Mouse (Mus musculus) neural tube, embryonic 14.5 days (tissue): ENCODE measurements around the gene Ppp5c. TPM values are rescaled to one million over a fixed set of nuclear protein-coding genes. Genes with fewer than 3 reads are reported as not detected.

Source experiments
- ATAC-seq: fragments of 200-750 bp; cut with Nextera tagmentation; 2 replicates; pipeline ENCODE4 v1.8.0; 2017; ENCODE audit warnings: low read depth, mild to moderate bottlenecking, moderate TSS enrichment, moderate library complexity
- H3K27ac ChIP-seq: fragments of 300-500 bp; sonication (generic); 2 replicates; pipeline ENCODE4 v1.5.1; 2014; ENCODE audit warnings: low read depth, mild to moderate bottlenecking, control low read depth, low read length, moderate library complexity, mixed read lengths
- H3K27me3 ChIP-seq: fragments of 300-500 bp; sonication (generic); 2 replicates; pipeline ENCODE4 v1.6.1; 2014; ENCODE audit warnings: low read length; ENCODE audit not compliant: control insufficient read depth, insufficient read depth
- H3K36me3 ChIP-seq: fragments of 300-500 bp; sonication (generic); 2 replicates; pipeline ENCODE4 v1.6.1; 2014; ENCODE audit warnings: low read length, mixed read lengths; ENCODE audit not compliant: control insufficient read depth, insufficient read depth
- H3K4me1 ChIP-seq: fragments of 300-500 bp; sonication (generic); 2 replicates; pipeline ENCODE4 v1.6.1; 2014; ENCODE audit warnings: low read length; ENCODE audit not compliant: control insufficient read depth, insufficient read depth
- H3K4me2 ChIP-seq: fragments of 300-500 bp; sonication (generic); 2 replicates; pipeline ENCODE4 v1.6.1; 2014; ENCODE audit warnings: mild to moderate bottlenecking, low read depth, low read length, control low read depth
- H3K4me3 ChIP-seq: fragments of 300-500 bp; sonication (generic); 2 replicates; pipeline ENCODE4 v1.5.1; 2014; ENCODE audit warnings: low read depth, low read length, control low read depth, mixed read lengths
- H3K9ac ChIP-seq: fragments of 300-500 bp; sonication (generic); replicated peaks from 2 replicates; pipeline ENCODE4 v1.6.1; 2014; ENCODE audit warnings: low read depth, mild to moderate bottlenecking, control low read depth, low read length, mixed read lengths
- H3K9me3 ChIP-seq: fragments of 300-500 bp; sonication (generic); 2 replicates; pipeline ENCODE4 v1.6.1; 2016; ENCODE audit warnings: low read length; ENCODE audit not compliant: control insufficient read depth
- WGBS: fragments of 180-500 bp; shearing (Covaris S2); extraction: QIAGEN DNeasy Blood & Tissue Kit; methylation state at CpG from one replicate; pipeline ENCODE4 v1.1.7; 2014; 5-methylcytosine and 5-hydroxymethylcytosine counted together
- polyA plus RNA-seq: library from polyadenylated mRNA; unstranded; fragments of >200 nt; fragmentation: Nextera tagmentation; extraction: Ambion mirVana; gene quantifications from 2 replicates; pipeline ENCODE4 v1.2.1, GENCODE M21; 2014

The Ppp5c gene
- polyA plus RNA-seq, 1 experiment from 2014 or later, result 121 TPM

DNA sequence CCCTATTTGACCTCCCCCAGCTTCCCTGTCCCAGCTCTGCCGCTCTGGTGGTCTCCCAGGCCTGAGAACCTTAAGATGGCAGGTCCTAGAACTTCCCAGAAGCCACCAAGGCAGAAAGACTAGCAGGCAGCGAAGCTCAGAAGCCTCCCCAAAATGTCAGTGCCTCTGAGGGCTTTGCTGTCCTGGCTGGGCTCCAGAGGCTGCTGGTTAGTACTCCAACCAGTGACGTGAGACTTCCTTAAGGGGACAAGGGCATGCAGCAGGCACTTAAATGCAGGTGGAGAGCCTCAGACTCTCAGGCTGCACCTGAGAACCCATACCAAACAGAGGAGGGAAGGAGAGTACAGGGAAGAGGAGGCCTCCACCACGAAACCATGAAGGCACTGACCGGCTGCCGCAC, 3.6 kb downstream of the Ppp5c start:
- ATAC-seq, result no peak
- H3K27ac ChIP-seq, result no peak overlapping the region
- 93% methylated on average over 6 of the region's 6 CpGs for WGBS
- peaks cover 14% of the 10 kb centered on the region for H3K4me1 ChIP-seq
- H3K9me3 ChIP-seq, result no peaks in the 10 kb centered on the region
- H3K36me3 ChIP-seq, result peaks cover 16% of the 10 kb centered on the region
- 0 out of 2 replicates have a peak overlapping the region, but pooled peaks have one; percentile 11 for H3K9ac ChIP-seq
- no peak overlapping the region for H3K4me3 ChIP-seq
- H3K27me3 ChIP-seq, result no peaks in the 10 kb centered on the region
- H3K4me2 ChIP-seq, result no peak overlapping the region

DNA sequence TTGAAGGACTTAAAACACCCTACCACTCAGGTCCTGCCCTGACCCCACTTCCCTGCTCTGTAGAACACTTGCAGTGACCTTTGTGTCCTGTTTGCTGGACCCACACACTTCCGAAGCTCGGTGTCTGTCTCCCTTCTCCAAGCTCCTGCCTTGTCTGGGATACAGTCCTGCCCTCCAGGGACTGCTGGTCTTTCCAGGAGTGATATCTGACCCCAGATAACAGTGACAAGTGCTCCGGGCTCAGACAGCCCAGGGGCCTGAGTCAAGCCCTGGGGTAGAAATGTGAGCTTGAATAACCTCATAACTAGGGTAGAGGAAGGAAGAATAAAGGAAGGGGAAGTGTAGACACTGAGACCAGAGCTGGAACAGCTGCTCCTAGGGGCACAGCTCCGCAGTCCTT, 4.0 kb downstream of the Ppp5c start:
- ATAC-seq, result no peak
- H3K9ac ChIP-seq, result no peak overlapping the region
- H3K4me1 ChIP-seq, result peaks cover 14% of the 10 kb centered on the region
- no peaks in the 10 kb centered on the region for H3K9me3 ChIP-seq
- no peak overlapping the region for H3K4me2 ChIP-seq
- H3K27ac ChIP-seq, result no peak overlapping the region
- H3K36me3 ChIP-seq, result peaks cover 16% of the 10 kb centered on the region
- no peak overlapping the region for H3K4me3 ChIP-seq
- H3K27me3 ChIP-seq, result no peaks in the 10 kb centered on the region
- 86% methylated on average over 4 of the region's 4 CpGs for WGBS

DNA sequence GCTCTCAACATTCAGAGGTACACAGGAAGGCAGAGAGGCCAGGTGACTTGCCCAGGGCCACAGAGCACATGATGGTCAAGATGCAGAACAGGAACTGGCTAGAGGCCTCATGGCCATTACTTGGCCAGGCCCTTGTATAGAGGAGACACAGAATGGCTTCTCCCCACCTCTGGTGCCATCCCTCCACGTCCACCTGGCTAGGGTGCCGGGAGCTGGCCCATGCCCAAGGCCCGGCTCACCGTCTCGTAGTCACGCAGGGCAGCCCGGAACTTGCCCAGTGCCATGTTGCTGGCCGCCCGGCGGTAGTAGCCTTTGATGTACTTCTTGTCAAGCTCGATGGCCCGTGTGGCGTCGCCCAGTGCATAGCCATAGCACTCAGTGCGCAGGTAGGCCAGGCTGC, 5.5 kb downstream of the Ppp5c start:
- no peak overlapping the region for H3K27ac ChIP-seq
- ATAC-seq, result no peak
- H3K4me1 ChIP-seq, result peaks cover 14% of the 10 kb centered on the region
- no peaks in the 10 kb centered on the region for H3K27me3 ChIP-seq
- 97% methylated on average over 15 of the region's 15 CpGs for WGBS
- H3K4me3 ChIP-seq, result no peak overlapping the region
- H3K9me3 ChIP-seq, result no peaks in the 10 kb centered on the region
- peaks cover 21% of the 10 kb centered on the region for H3K36me3 ChIP-seq
- H3K4me2 ChIP-seq, result no peak overlapping the region
- no peak overlapping the region for H3K9ac ChIP-seq

DNA sequence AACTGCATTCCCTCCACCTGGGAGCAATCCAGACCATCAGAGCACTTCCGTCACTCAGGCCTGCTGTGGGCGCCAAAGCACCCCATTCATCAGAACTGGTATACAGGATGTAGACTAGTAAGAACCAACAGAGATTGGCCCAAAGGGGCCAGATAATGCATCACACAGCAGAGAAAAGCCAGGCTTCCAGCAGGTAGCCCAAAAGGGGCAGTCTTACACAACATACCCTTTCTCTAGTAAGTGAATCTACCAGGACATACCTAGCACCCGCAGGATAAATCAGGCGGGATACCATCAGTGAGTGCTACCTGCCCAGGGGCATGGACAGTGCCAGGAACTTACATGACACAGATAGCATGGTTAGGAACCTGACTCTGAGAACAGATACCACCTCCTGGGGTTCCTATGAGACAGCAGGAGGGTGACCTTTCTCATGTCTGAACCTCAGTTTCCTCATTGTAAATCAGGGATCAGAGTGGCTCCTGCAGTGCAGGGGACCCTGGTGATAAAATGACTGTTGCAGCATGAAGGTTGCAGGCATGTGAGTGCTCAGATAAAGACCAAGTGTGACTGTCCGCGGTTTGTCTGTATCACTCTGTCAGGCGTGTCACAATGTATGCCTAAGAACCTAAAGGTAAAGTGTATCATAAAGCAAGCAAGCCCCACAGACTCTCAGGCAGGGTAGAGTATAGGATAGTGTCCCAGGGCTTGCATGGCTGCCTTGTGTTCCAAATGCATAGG, 8.1 kb downstream of the Ppp5c start:
- Histone ChIP-seq H3K4me1 (no peaks in the 10 kb centered on the region), H3K27ac (no peak overlapping the region), H3K27me3 (no peaks in the 10 kb centered on the region), H3K4me2 (no peak overlapping the region), H3K4me3 (no peak overlapping the region), H3K9me3 (no peaks in the 10 kb centered on the region), H3K9ac (no peak overlapping the region), H3K36me3 (peaks cover 39% of the 10 kb centered on the region)
- no peak for ATAC-seq
- WGBS, result 88% methylated on average over 7 of the region's 7 CpGs

DNA sequence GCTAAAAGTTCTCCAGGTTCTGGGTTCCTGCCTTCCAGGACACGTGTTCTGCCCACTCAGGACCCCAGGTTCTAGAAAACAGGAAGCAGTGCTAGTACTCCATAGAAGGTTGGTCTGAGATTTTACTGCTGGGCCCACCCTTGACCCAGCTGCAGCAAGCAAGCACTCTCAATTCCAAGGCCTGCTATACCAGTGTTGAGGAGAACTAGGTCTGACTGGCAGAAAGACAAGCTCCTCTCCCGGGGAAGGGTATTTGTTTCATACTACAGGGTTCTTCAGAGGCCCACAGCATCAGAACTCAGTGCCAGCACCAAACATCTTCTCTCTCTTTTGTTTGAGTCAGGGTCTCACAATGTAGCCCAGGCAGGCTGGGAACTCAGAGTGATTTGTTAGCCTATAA, 9.8 kb downstream of the Ppp5c start:
- no peak overlapping the region for H3K4me3 ChIP-seq
- no peaks in the 10 kb centered on the region for H3K27me3 ChIP-seq
- no peak overlapping the region for H3K4me2 ChIP-seq
- peaks cover 51% of the 10 kb centered on the region for H3K36me3 ChIP-seq
- no peaks in the 10 kb centered on the region for H3K4me1 ChIP-seq
- H3K27ac ChIP-seq, result no peak overlapping the region
- 89% methylated on average over 2 of the region's 2 CpGs for WGBS
- ATAC-seq, result no peak
- no peaks in the 10 kb centered on the region for H3K9me3 ChIP-seq
- no peak overlapping the region for H3K9ac ChIP-seq

DNA sequence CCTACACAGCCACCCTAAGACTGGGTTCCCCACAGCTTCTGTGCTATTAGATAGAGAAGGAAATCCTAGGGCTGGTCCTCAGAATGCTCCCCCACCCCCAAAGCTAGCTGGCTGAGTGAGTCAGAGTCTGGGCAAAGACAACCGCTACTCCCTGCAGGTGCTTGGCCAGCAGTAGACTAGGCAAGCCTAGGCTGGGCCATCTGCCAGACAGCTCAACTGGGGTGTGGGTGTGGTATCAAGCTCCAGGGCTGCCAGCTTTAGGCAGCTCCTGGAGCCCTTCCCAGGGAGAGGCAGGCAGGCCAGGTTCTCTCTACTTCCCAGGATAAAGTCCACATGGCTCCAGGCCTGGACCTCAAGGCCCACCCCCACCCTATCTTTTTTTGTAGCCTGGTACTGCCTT, 10.7 kb downstream of the Ppp5c start:
- no peaks in the 10 kb centered on the region for H3K9me3 ChIP-seq
- no peak overlapping the region for H3K4me2 ChIP-seq
- no peak overlapping the region for H3K9ac ChIP-seq
- WGBS, result 69% methylated on average over 1 of the region's 1 CpGs
- peaks cover 52% of the 10 kb centered on the region for H3K36me3 ChIP-seq
- no peaks in the 10 kb centered on the region for H3K27me3 ChIP-seq
- H3K27ac ChIP-seq, result no peak overlapping the region
- peak; percentile 64; the same call in 1 of the 2 replicates for ATAC-seq
- H3K4me3 ChIP-seq, result no peak overlapping the region
- no peaks in the 10 kb centered on the region for H3K4me1 ChIP-seq

DNA sequence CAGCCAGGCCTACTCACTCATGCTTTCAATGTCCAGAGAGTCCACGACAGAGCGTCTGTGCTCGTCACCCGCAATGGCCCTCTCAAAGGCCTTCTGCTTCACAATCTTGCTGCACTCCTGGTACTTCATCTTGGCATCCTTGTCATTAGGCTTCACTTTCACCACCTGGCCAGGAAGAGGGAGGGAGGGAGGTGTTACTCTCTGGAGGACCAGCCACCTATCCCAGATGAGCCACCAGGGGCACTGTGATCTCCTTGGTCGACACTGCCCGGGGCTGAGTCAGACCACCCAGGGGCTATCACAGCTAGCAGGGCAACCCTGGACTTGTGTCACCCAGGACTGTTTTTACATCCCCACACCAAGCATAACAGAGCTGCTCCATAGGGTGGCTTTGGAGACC, 12.3 kb downstream of the Ppp5c start:
- no peaks in the 10 kb centered on the region for H3K27me3 ChIP-seq
- no peak overlapping the region for H3K4me2 ChIP-seq
- H3K27ac ChIP-seq, result no peak overlapping the region
- no peaks in the 10 kb centered on the region for H3K4me1 ChIP-seq
- no peak overlapping the region for H3K4me3 ChIP-seq
- peaks cover 54% of the 10 kb centered on the region for H3K36me3 ChIP-seq
- 92% methylated on average over 6 of the region's 6 CpGs for WGBS
- no peaks in the 10 kb centered on the region for H3K9me3 ChIP-seq
- H3K9ac ChIP-seq, result no peak overlapping the region
- ATAC-seq, result no peak

DNA sequence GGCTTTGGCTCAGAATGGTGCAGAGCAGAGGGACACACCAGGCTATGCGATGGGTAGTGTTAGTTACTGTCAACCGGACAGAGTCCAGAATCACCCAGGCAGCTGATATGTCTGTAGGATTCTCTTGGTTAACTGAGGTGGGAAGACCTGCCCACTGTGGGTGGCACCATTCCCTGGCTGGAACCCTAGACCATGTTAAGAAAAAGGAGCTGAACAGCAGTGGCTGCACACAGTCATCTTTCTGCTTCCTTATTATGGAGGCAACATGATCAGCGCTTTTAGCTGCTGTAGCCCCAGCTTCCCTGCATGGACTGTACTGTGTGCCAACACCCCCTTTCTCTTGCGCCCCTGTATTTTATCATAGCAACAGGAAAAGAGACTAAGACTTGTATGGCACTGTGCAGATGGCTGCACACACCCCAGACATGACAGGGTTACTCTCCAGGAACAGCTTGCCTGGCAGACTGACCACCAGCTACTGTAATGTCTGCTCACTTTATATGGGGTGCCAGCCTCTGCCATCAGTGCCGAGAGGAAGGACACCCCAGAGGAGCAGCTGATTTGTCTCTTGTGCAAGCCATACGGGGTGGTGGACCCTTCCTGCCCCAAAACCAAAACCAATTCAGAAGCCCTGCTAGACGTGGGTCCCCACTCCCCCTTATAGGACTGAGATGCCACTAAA, 15.7 kb downstream of the Ppp5c start:
- no peaks in the 10 kb centered on the region for H3K4me1 ChIP-seq
- H3K4me3 ChIP-seq, result no peak overlapping the region
- H3K36me3 ChIP-seq, result peaks cover 71% of the 10 kb centered on the region
- WGBS, result 93% methylated on average over 7 of the region's 7 CpGs
- H3K27ac ChIP-seq, result no peak overlapping the region
- no peak overlapping the region for H3K4me2 ChIP-seq
- no peak for ATAC-seq
- H3K9ac ChIP-seq, result no peak overlapping the region
- no peaks in the 10 kb centered on the region for H3K27me3 ChIP-seq
- no peaks in the 10 kb centered on the region for H3K9me3 ChIP-seq

DNA sequence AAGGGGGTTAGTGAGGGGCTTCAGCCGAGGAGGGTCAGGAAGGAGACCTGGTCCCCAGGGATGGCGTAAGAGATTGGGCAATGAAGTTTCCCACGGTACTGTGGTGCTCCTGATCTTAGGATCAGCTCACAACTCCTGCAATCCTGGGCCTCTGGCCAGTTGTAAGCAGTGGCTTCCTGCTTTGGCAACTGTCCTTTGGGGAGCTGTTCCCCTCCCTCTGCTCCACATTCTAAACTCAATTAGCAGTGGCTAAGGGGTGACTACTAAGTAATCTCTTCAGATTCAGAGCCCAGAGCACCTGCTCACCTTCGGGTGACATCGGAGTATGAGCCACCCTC, 17.7 kb downstream of the Ppp5c start:
- H3K36me3 ChIP-seq, result peaks cover 76% of the 10 kb centered on the region
- no peak overlapping the region for H3K4me3 ChIP-seq
- H3K4me1 ChIP-seq, result no peaks in the 10 kb centered on the region
- H3K27me3 ChIP-seq, result no peaks in the 10 kb centered on the region
- 92% methylated on average over 5 of the region's 5 CpGs for WGBS
- ATAC-seq, result no peak
- no peaks in the 10 kb centered on the region for H3K9me3 ChIP-seq
- H3K27ac ChIP-seq, result no peak overlapping the region
- H3K4me2 ChIP-seq, result no peak overlapping the region
- no peak overlapping the region for H3K9ac ChIP-seq
